9 mouse cellular contexts compared by ENCODE assay signal in the genomic region with DNA sequence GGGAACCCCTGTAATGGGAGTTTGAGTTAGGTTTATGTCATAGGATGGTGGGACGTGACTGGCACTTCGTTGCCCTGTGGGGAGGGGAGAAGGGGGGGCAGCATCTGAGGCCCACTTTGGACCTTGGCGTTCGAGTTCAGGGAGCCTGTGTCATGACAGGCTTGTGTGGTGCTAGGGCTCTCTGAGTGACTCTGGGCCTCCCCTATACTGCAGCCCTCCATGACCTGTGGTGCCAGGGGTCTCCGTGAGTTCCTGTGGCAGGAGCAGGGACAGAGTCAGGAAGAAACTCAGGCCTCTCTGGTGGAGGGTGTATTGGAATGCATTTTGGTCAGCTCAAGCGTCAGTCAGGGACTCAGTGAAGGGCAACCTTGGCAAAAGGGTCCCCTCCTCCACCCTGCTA. TPM values are rescaled to one million over a fixed set of nuclear protein-coding genes. Genes with fewer than 3 reads are reported as not detected.
DNase-seq lines count a peak whose midpoint lies in the region; ATAC-seq and TF ChIP-seq lines count a peak whose summit lies in the region.
"Had no signal": no experiment of that assay in that cellular context is flagged by ENCODE, and none has a peak within 500 bp of the region (broad histone marks: within the 10 kb centered on the region; RNA-seq: fewer than 3 reads in every experiment).

No protein-coding gene starts in this region.

- no peak for TF ChIP-seq EP300 in CH12.LX (IDR thresholded peaks at IDR 0.05; ENCODE audit: low read length)

- H3K9ac ChIP-seq in hindbrain, embryonic 11.5 days (ENCODE audit: low read depth, low read length), result no peak overlapping the region
- peak overlapping the region; percentile 59 for H3K9ac ChIP-seq in CH12.LX (ENCODE audit: insufficient read depth, low read depth)
- H3K9ac ChIP-seq in embryonic facial prominence, embryonic 11.5 days (replicated peaks; ENCODE audit: low read length), result no peak overlapping the region
- H3K9ac ChIP-seq in liver, embryonic 12.5 days, result peak overlapping the region; percentile 72

- H3K79me2 ChIP-seq in CH12.LX (replicated peaks; ENCODE audit: control insufficient read depth, extremely low read depth, insufficient read depth, poor library complexity, severe bottlenecking), result peaks cover 48% of the 10 kb centered on the region

- WGBS in hindbrain, embryonic 10.5 days, result 73% methylated on average over 6 of the region's 6 CpGs
- 83% methylated on average over 6 of the region's 6 CpGs for WGBS in hindbrain, embryonic 11.5 days
- WGBS in embryonic facial prominence, embryonic 11.5 days, result 78% methylated on average over 6 of the region's 6 CpGs
- 10% methylated on average over 6 of the region's 6 CpGs for WGBS in liver, embryonic 12.5 days (ENCODE audit: insufficient replicate concordance)

- no peak for TF ChIP-seq POLR2A in CH12.LX (IDR thresholded peaks at IDR 0.05; ENCODE audit: low read depth, low read length)

- peaks cover 25% of the 10 kb centered on the region for H3K4me1 ChIP-seq in hindbrain, embryonic 10.5 days (replicated peaks)
- no peaks in the 10 kb centered on the region for H3K4me1 ChIP-seq in hindbrain, embryonic 11.5 days (replicated peaks; ENCODE audit: control insufficient read depth, insufficient read depth, low read length)
- peaks cover 17 to 40% of the 10 kb centered on the region in 2 experiments for H3K4me1 ChIP-seq in CH12.LX (ENCODE audit: control insufficient read depth in 1 of 2, insufficient read depth in 2 of 2)
- no peaks in the 10 kb centered on the region for H3K4me1 ChIP-seq in embryonic facial prominence, embryonic 11.5 days (ENCODE audit: control insufficient read depth, insufficient read depth, low read length)
- H3K4me1 ChIP-seq in liver, embryonic 12.5 days, result peaks cover 66% of the 10 kb centered on the region

- dilution Hi-C loops in CH12.LX (cut with MboI; ENCODE audit: extremely low pct_ligation_motif_present, extremely low pct_unique_long_range_greater_than_20kb, low sequenced_read_pairs), result no loop called here

- H3K4me3 ChIP-seq in hindbrain, embryonic 10.5 days, result peak overlapping the region; percentile 23
- H3K4me3 ChIP-seq in hindbrain, embryonic 11.5 days (ENCODE audit: low read depth, low read length), result no peak overlapping the region
- H3K4me3 ChIP-seq in CH12.LX (replicated peaks in 1 of 3; ENCODE audit: low read depth in 2 of 3, low read length in 2 of 3, poor library complexity in 1 of 3), result peak overlapping the region; percentile 87 to 98 (median 94)
- H3K4me3 ChIP-seq in embryonic facial prominence, embryonic 11.5 days (ENCODE audit: low read depth, low read length), result no peak overlapping the region
- H3K4me3 ChIP-seq in liver, embryonic 12.5 days, result peak overlapping the region; percentile 60

- TF ChIP-seq RAD21 in CH12.LX (IDR thresholded peaks at IDR 0.05; ENCODE audit: low read depth, low read length), result no peak

- H3K4me2 ChIP-seq in hindbrain, embryonic 11.5 days (replicated peaks; ENCODE audit: low read depth, low read length), result no peak overlapping the region
- peak overlapping the region; percentile 84 for H3K4me2 ChIP-seq in CH12.LX (ENCODE audit: insufficient read depth, low read depth, poor library complexity, severe bottlenecking)
- H3K4me2 ChIP-seq in embryonic facial prominence, embryonic 11.5 days (ENCODE audit: low read depth, low read length), result 0 out of 2 replicates have a peak overlapping the region, but pooled peaks have one; percentile 7
- peak overlapping the region; percentile 75 for H3K4me2 ChIP-seq in liver, embryonic 12.5 days

- H3K27me3 ChIP-seq in hindbrain, embryonic 10.5 days (ENCODE audit: insufficient read depth, poor library complexity, severe bottlenecking), result no peaks in the 10 kb centered on the region
- H3K27me3 ChIP-seq in hindbrain, embryonic 11.5 days (ENCODE audit: control insufficient read depth, insufficient read depth, low read length), result no peaks in the 10 kb centered on the region
- no peaks in the 10 kb centered on the region for H3K27me3 ChIP-seq in CH12.LX (replicated peaks)
- H3K27me3 ChIP-seq in embryonic facial prominence, embryonic 11.5 days (ENCODE audit: control insufficient read depth, insufficient read depth, low read length), result no peaks in the 10 kb centered on the region
- H3K27me3 ChIP-seq in liver, embryonic 12.5 days (replicated peaks), result no peaks in the 10 kb centered on the region

- no peak for ATAC-seq in hindbrain, embryonic 11.5 days (ENCODE audit: low FRiP score)
- ATAC-seq in embryonic facial prominence, embryonic 11.5 days (replicated peaks; ENCODE audit: insufficient number of reproducible peaks, low FRiP score, low TSS enrichment, low read depth), result 0 out of 2 replicates have a peak, but pooled peaks have one; percentile 48
- ATAC-seq in liver, embryonic 12.5 days, result peak; percentile 23

- TF ChIP-seq CTCF in CH12.LX (conservative IDR thresholded peaks at IDR 0.05 in 1 of 2, IDR thresholded peaks at IDR 0.05 in 1 of 2; ENCODE audit: low read depth in 2 of 2, low read length in 2 of 2), result no peak

- peak overlapping the region; percentile 67 for H3K27ac ChIP-seq in hindbrain, embryonic 10.5 days
- no peak overlapping the region for H3K27ac ChIP-seq in hindbrain, embryonic 11.5 days (ENCODE audit: low read depth, low read length)
- peak overlapping the region; percentile 98 for H3K27ac ChIP-seq in CH12.LX (ENCODE audit: insufficient read depth, low read depth)
- H3K27ac ChIP-seq in embryonic facial prominence, embryonic 11.5 days (replicated peaks; ENCODE audit: low read depth, low read length), result no peak overlapping the region
- H3K27ac ChIP-seq in liver, embryonic 12.5 days, result peak overlapping the region; percentile 74

- H3K36me3 ChIP-seq in hindbrain, embryonic 10.5 days, result no peaks in the 10 kb centered on the region
- no peaks in the 10 kb centered on the region for H3K36me3 ChIP-seq in hindbrain, embryonic 11.5 days (ENCODE audit: control insufficient read depth, insufficient read depth, low read length)
- H3K36me3 ChIP-seq in CH12.LX (replicated peaks in 1 of 2; ENCODE audit: control insufficient read depth in 1 of 2, insufficient read depth in 1 of 2, low read length in 1 of 2), result peaks cover 4 to 27% of the 10 kb centered on the region in 2 experiments
- no peaks in the 10 kb centered on the region for H3K36me3 ChIP-seq in embryonic facial prominence, embryonic 11.5 days (replicated peaks; ENCODE audit: control insufficient read depth, insufficient read depth, low read depth, low read length)
- no peaks in the 10 kb centered on the region for H3K36me3 ChIP-seq in liver, embryonic 12.5 days

- no peak for DNase-seq in hindbrain, embryonic 10.5 days (ENCODE audit: low spot score)
- DNase-seq in hindbrain, embryonic 11.5 days (ENCODE audit: low spot score), result no peak
- DNase-seq in CH12.LX (ENCODE audit: extremely low read depth), result no peak
- no peak for DNase-seq in embryonic facial prominence, embryonic 11.5 days (ENCODE audit: low spot score)
- DNase-seq in adrenal gland, postnatal 36 days, result no peak
- DNase-seq in layer of hippocampus, postnatal 36 days, result no peak
- DNase-seq in retina, embryonic 14.5 days (ENCODE audit: low spot score), result no peak
- DNase-seq: right cerebral cortex, postnatal 14 days had no signal

- in situ Hi-C loops in CH12.LX (cut with MboI; ENCODE audit: low pct_ligation_motif_present, low pct_unique_long_range_greater_than_20kb, low sequenced_read_pairs), result no loop called here

- H3K9me3 ChIP-seq in hindbrain, embryonic 10.5 days, result no peaks in the 10 kb centered on the region
- H3K9me3 ChIP-seq in hindbrain, embryonic 11.5 days (ENCODE audit: control insufficient read depth, low read length), result no peaks in the 10 kb centered on the region
- peaks cover 5% of the 10 kb centered on the region for H3K9me3 ChIP-seq in CH12.LX (replicated peaks; ENCODE audit: low read length)
- no peaks in the 10 kb centered on the region for H3K9me3 ChIP-seq in embryonic facial prominence, embryonic 11.5 days (replicated peaks; ENCODE audit: control insufficient read depth, low read length)
- H3K9me3 ChIP-seq in liver, embryonic 12.5 days (replicated peaks), result no peaks in the 10 kb centered on the region

TF ChIP-seq in CH12.LX, 34 proteins besides CTCF, POLR2A, EP300 and RAD21:
- TF ChIP-seq KAT2A (IDR thresholded peaks at IDR 0.05; ENCODE audit: insufficient replicate concordance, low read length), result no peak
- TF ChIP-seq MAX (IDR thresholded peaks at IDR 0.05; ENCODE audit: low read length), result no peak
- no peak for TF ChIP-seq ETS1 (conservative IDR thresholded peaks at IDR 0.05; ENCODE audit: low read depth, low read length)
- TF ChIP-seq CHD2 (IDR thresholded peaks at IDR 0.05; ENCODE audit: low read length), result no peak
- no peak for TF ChIP-seq ZMIZ1 (IDR thresholded peaks at IDR 0.05; ENCODE audit: low read depth, low read length)
- TF ChIP-seq MAFK (IDR thresholded peaks at IDR 0.05; ENCODE audit: insufficient replicate concordance, low read length), result no peak
- no peak for TF ChIP-seq MAZ (IDR thresholded peaks at IDR 0.05; ENCODE audit: low read depth, low read length)

RNA-seq across cellular contexts. Expression of a gene that starts 0.6 kb away (rescaled TPM):
- polyA plus RNA-seq in hindbrain, embryonic 10.5 days (2016; fragmentation: Nextera tagmentation; extraction: Ambion mirVana), result 3.2 and 6.2 TPM in 2 replicates
- polyA plus RNA-seq in hindbrain, embryonic 11.5 days (2014; fragmentation: Nextera tagmentation; extraction: Ambion mirVana), result 3.7 and 4.2 TPM in 2 replicates
- 80.9 and 97.1 TPM in 2 replicates for total RNA-seq in CH12.LX (2012; rRNA removed)
- 106 and 112 TPM in 2 replicates for total RNA-seq in CH12.LX (2014; rRNA removed)
- polyA plus RNA-seq in CH12.LX (2012; ENCODE audit: insufficient read length, low read depth), result 109 TPM in 2 replicates
- 2.9 and 3.3 TPM in 2 replicates for polyA plus RNA-seq in embryonic facial prominence, embryonic 11.5 days (2014; fragmentation: Nextera tagmentation; extraction: Ambion mirVana)
- polyA plus RNA-seq in liver, embryonic 12.5 days (2016; fragmentation: Nextera tagmentation; extraction: Ambion mirVana), result 16.0 and 17.1 TPM in 2 replicates
- total RNA-seq in adrenal gland, postnatal 36 days (2021), result 10 to 100 TPM; 16.9 to 22.2 TPM
- 10 to 100 TPM; 14.8 to 20.7 TPM for total RNA-seq in layer of hippocampus, postnatal 36 days (2021)

RNA-seq across cellular contexts. Expression of a gene that starts 47.0 kb away (rescaled TPM):
- polyA plus RNA-seq in hindbrain, embryonic 10.5 days (2016; fragmentation: Nextera tagmentation; extraction: Ambion mirVana), result 3.3 and 5.0 TPM in 2 replicates
- 2.3 and 2.9 TPM in 2 replicates for polyA plus RNA-seq in hindbrain, embryonic 11.5 days (2014; fragmentation: Nextera tagmentation; extraction: Ambion mirVana)
- total RNA-seq in CH12.LX (2012; rRNA removed) (0.04 TPM in 1 of 2 replicates, not detected in the other), CH12.LX (2014; rRNA removed) (not detected in 2 replicates)
- not detected in 2 replicates for polyA plus RNA-seq in CH12.LX (2012; ENCODE audit: insufficient read length, low read depth)
- polyA plus RNA-seq in embryonic facial prominence, embryonic 11.5 days (2014; fragmentation: Nextera tagmentation; extraction: Ambion mirVana), result 1.5 TPM in 2 replicates
- polyA plus RNA-seq in liver, embryonic 12.5 days (2016; fragmentation: Nextera tagmentation; extraction: Ambion mirVana), result 2.5 and 2.9 TPM in 2 replicates
- 1 to 10 TPM in 1 of 2 experiments, under 1 TPM in 1; 0.23 to 1.1 TPM for total RNA-seq in adrenal gland, postnatal 36 days (2021)
- 10 to 100 TPM; 91.3 to 99.4 TPM for total RNA-seq in layer of hippocampus, postnatal 36 days (2021)

Comparison
In these comparisons a context has a peak if more than half of its experiments do, and no peak if none do; other contexts are left out.
1. H3K27ac ChIP-seq: peak in hindbrain, embryonic 10.5 days (single experiment), CH12.LX (single experiment) and liver, embryonic 12.5 days (single experiment); none in hindbrain, embryonic 11.5 days (single experiment) and embryonic facial prominence, embryonic 11.5 days (single experiment).
2. H3K4me3 ChIP-seq: peak in hindbrain, embryonic 10.5 days (single experiment), CH12.LX (3 of 3) and liver, embryonic 12.5 days (single experiment); none in hindbrain, embryonic 11.5 days (single experiment) and embryonic facial prominence, embryonic 11.5 days (single experiment).
3. H3K9ac ChIP-seq: peak in CH12.LX (single experiment) and liver, embryonic 12.5 days (single experiment); none in hindbrain, embryonic 11.5 days (single experiment) and embryonic facial prominence, embryonic 11.5 days (single experiment).